Mouse (Mus musculus) erythroblast, embryonic 14.5 days (primary cell): Measurements from ENCODE around the gene Akap6.

ENCODE experiments used
- GATA1 ChIP-seq: IDR thresholded peaks from 2 replicates; pipeline ENCODE4 v1.6.1; 2012; ENCODE audit warnings: low read length, inconsistent platforms, mixed read lengths
- TAL1 ChIP-seq: IDR thresholded peaks from 3 replicates; pipeline ENCODE4 v1.6.1; 2012; ENCODE audit warnings: low read length, inconsistent platforms, mixed read lengths

DNA sequence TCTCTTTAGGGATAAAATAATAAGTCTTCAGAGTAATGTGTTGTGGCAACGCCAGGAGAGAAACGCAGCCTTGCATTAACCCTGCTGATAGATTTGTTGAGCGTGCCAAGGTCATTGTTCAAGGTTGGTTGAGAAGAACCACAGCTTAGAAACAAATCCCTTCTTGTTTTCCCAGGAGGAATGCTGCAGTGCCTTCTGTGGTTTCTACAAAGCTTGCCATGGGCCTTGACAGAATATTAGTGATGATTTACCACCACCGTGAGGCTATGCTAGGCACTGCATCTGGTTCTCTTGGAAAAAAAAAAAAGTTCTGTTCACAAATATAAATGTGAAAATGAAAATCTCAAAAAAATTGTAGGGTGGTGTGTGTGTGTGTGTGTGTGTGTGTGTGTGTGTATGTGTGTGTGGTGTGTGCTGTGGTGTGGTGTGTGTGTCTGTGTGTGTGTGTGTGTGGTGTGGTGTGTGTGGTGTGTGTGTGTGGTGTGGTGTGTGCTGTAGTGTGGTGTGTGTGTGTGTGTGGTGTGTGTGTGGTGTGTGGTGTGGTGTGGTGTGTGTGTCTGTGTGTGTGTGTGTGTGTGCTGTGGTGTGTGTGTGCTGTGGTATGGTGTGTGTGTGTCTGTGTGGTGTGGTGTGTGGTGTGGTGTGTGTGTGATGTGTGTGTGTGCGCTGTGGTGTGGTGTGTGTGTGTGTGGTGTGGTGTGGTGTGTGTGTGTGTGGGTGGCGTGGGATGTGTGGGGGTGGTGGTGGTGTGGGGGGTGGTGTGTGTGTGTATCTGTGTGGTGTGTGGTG lies 196.7 kb downstream of the Akap6 start:
- TF ChIP-seq GATA1: no peak
- no peak for TF ChIP-seq TAL1
